Mouse (Mus musculus): ENCODE measurements around the gene Cxxc4.

DNA sequence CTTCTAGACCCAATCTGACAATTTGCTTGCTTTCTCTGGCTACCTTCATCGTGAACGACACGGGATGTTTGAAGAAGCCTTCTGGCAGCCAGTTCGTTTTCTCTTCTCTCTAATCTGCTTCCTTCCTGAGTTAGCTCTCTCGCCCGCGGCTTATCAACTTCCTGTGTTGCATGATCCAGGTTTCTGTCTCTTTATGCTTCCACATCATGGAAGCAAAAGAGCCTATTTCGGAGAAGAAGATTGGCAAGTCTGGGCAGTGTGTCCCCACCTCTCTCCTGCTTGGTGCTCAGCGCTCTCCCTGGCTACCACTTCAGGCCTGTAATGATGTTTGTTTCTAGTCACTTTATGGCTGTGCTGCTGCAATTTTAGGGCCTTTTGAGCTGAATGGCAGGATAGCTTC is 36.4 kb upstream of the Cxxc4 start:
- TF ChIP-seq CHD2 (IDR thresholded peaks at IDR 0.05; ENCODE audit: low read depth, low read length) (no peak), ZC3H11A (IDR thresholded peaks at IDR 0.05; ENCODE audit: borderline replicate concordance, low read depth, low read length) (no peak), HCFC1 (IDR thresholded peaks at IDR 0.05; ENCODE audit: borderline replicate concordance, insufficient read depth, low read length) (no peak)
